Mouse (Mus musculus): ENCODE data around the gene Gprin1. TPM values are rescaled to one million over a fixed set of nuclear protein-coding genes. Genes with fewer than 3 reads are reported as not detected.
A peak's percentile ranks its signal among the peaks of the same experiment; 100 is the strongest.

Gprin1 gene
- total and polyA plus RNA-seq, 2 experiments from 2014 or later = 19.9 to 146 TPM

DNA sequence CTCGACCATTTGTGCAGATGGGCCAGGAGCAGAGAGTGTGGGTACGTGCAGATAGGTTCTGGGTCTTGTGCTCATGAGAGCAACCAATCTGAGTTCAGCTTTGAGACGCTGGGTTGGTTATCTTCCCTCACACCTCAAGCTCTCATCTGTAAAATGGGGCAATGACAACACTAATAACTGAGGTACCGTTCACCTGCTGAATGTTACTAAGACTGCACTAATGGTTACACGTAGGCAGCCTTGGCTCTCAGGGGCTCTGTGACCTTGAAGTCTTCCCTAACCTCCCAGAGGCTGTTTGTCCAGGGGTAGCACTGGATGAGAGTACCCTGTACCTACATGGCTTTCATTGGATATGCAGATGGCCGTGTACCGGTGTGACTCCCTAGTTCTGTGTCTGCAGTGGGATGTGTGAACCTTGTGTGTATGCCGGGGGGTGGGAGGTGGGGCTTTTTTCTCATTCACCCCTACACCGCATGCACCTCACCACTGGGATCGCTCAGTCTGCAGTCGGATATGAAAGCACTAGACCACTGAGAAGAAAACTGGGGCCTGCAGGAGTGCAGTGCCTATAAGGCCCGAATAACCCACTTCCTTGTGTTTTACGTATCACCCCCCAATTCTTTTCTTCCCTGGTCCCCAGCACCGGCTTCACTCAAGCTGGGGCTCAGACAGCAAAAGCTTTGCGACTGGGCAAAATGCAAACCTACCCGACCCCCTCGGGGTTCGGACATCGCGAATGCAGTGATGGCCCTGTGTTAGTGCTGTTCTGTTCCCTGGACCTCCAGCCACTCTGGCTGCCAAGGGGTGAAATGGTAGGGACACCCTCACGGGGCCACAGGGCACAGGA lies 56.7 kb downstream of the Gprin1 start:
- H3K36me3 ChIP-seq (ENCODE audit: insufficient read depth, low read length) = 0 out of 2 replicates have a peak, but pooled peaks cover 3% of the 10 kb centered on the region
- H3K9me3 ChIP-seq (ENCODE audit: low read length) = no peaks in the 10 kb centered on the region
- H3K9ac ChIP-seq (replicated peaks; ENCODE audit: low read length) = peak overlapping the region; percentile 84
- no peaks in the 10 kb centered on the region for H3K27me3 ChIP-seq (ENCODE audit: insufficient read depth, low read length)
- ATAC-seq (no peak; the same call in 1 of the 2 replicates), DNase-seq (ENCODE audit: low spot score) (peak; percentile 38)
- peak overlapping the region; percentile 95 for H3K27ac ChIP-seq
- TF ChIP-seq CTCF (IDR thresholded peaks at IDR 0.05; ENCODE audit: low read depth) = 0 out of 2 replicates have a peak, but pooled peaks have one; percentile 2
- H3K4me1 ChIP-seq (ENCODE audit: insufficient read depth, low read length) = peaks cover 24% of the 10 kb centered on the region
- WGBS = 13% methylated on average over 21 of the region's 21 CpGs
- peak overlapping the region; percentile 96 for H3K4me2 ChIP-seq (ENCODE audit: low read depth, low read length)
- H3K4me3 ChIP-seq (ENCODE audit: low read length) = peak overlapping the region; percentile 71

DNA sequence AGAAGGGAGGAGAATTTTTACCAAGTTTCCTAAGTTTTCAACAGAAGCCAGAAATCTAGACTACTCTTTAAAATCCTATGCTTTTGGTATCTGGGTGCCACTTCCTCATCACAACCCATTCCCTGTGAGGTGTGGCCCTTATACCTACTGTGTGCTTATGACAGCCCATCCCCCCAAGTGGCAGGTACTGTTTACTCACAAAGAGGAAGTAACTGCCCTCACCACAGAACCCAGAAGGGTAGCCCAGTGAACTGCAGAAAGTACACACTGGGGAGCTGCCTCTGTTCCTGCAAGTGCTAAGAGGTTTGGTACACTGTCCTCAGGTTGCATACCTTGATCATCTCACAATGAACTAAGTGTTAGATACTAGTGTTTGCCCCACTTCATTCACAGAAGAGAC lies 57.9 kb downstream of the Gprin1 start:
- no peak for ATAC-seq
- no peaks in the 10 kb centered on the region for H3K27me3 ChIP-seq (ENCODE audit: insufficient read depth, low read length)
- peaks cover 24% of the 10 kb centered on the region for H3K4me1 ChIP-seq (ENCODE audit: insufficient read depth, low read length)
- H3K27ac ChIP-seq = no peak overlapping the region
- peak overlapping the region; percentile 96 for H3K4me2 ChIP-seq (ENCODE audit: low read depth, low read length)
- TF ChIP-seq CTCF (IDR thresholded peaks at IDR 0.05; ENCODE audit: low read depth) = no peak
- 0 out of 2 replicates have a peak, but pooled peaks cover 3% of the 10 kb centered on the region for H3K36me3 ChIP-seq (ENCODE audit: insufficient read depth, low read length)
- H3K9me3 ChIP-seq (ENCODE audit: low read length) = no peaks in the 10 kb centered on the region
- no peak overlapping the region; the same call in 1 of the 2 replicates for H3K4me3 ChIP-seq (ENCODE audit: low read length)
- no peak overlapping the region; the same call in 1 of the 2 replicates for H3K9ac ChIP-seq (replicated peaks; ENCODE audit: low read length)
- no peak for DNase-seq (ENCODE audit: low spot score)

DNA sequence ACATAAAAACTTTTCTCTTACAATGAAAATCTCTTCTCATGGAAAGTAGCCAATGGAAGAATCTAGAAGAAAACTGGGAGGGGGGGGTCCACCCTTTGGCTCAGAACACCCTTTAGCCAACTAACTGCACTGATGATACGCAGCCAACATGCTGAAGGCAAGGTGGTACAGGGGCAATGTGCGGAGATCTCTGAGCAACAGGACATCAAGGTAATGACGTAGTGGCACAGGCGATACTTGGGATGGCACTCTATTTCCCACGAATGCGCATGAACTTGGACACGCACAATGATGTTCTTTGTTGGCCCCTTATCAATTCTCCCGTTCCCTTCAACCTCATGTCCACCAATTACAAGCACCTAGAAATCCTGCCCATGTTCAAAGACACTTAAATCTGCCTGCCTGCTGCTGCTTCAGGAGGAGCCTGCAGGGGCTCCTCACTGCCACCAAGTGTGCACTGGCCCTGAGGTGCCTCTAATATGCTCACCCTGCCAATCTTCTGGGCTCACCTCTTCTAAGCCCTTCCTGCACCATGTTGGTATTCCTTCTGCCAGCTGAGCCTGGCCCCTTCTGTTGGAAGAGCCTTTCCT lies 59.4 kb downstream of the Gprin1 start:
- no peaks in the 10 kb centered on the region for H3K9me3 ChIP-seq (ENCODE audit: low read length)
- no peak overlapping the region for H3K4me3 ChIP-seq (ENCODE audit: low read length)
- no peak overlapping the region for H3K4me2 ChIP-seq (ENCODE audit: low read depth, low read length)
- H3K4me1 ChIP-seq (ENCODE audit: insufficient read depth, low read length) = peaks cover 34% of the 10 kb centered on the region
- no peak overlapping the region for H3K27ac ChIP-seq
- no peaks in the 10 kb centered on the region for H3K27me3 ChIP-seq (ENCODE audit: insufficient read depth, low read length)
- ATAC-seq = no peak
- H3K36me3 ChIP-seq (ENCODE audit: insufficient read depth, low read length) = 0 out of 2 replicates have a peak, but pooled peaks cover 3% of the 10 kb centered on the region
- no peak for TF ChIP-seq CTCF (IDR thresholded peaks at IDR 0.05; ENCODE audit: low read depth)
- 89% methylated on average over 8 of the region's 8 CpGs for WGBS
- DNase-seq (ENCODE audit: low spot score) = no peak
- H3K9ac ChIP-seq (replicated peaks; ENCODE audit: low read length) = no peak overlapping the region

DNA sequence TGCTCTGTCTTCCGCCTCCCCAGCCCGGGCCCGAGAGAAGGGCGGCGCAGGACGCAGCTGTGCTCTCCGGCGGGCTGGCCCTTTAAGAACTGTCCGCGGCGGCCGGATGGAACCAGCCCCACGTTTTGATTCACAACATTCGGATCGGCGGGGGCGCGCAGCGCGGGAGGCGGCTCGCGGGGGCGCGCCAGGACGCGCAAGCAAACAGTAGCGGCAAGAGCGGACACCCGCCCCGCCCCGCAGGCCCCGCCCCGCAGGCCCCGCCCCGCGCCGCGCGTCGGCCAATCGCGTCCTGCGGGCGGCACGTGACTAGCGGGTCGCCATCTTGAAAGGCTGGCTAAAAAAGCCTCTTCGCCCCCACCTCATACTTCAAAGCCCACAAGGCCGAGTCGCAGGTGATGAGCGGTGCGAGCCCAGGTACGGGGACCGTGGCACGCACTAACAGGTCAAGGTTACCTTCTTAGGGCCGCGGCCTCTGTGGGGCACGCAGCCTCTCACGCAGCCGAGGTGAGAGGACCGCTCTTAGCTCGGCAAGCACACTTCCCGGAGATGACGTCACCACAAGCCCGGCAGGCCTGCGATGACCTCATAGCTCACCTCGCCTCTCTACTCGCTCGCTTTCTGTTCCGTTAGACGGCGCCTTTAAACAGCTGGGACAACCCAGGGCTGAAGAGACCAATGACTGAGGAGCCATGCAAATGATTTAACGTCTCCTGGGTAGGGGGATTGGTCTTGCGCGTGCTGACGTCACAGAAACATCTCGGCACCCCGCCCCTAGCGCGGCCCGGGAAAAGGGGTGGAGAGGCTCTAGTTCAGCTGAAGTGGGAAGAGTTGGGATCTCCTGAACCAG lies 61.9 kb downstream of the Gprin1 start:
- DNase-seq (ENCODE audit: low spot score) = peak; percentile 98
- WGBS = 2% methylated on average over 79 of the region's 82 CpGs

DNA sequence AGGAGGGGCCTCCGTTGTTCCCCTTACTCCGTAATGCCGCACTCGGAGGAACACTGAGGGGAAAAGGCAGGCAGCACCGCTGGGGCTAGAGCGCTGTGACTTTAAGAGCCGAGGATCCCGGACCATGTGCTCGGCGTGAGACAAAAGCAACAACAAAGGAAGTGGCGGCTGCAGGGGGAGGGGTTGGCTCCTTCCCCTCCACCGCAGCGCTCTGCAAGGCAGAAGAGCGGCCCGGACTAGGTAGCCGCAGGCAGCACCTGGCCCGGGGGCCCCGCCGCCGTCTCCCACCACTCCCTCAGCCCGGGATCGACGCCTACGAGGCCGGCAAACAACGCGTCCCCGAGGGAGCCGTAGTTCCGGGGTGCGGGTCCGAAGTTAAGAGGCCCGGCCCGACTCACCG lies 62.6 kb downstream of the Gprin1 start:
- DNase-seq (ENCODE audit: low spot score) (peak; percentile 87), ATAC-seq (peak; percentile 60)
- Histone ChIP-seq H3K9me3 (ENCODE audit: low read length) (no peaks in the 10 kb centered on the region), H3K27ac (peak overlapping the region; percentile 99), H3K36me3 (ENCODE audit: insufficient read depth, low read length) (peaks cover 24% of the 10 kb centered on the region), H3K4me2 (ENCODE audit: low read depth, low read length) (peak overlapping the region; percentile 69), H3K4me1 (ENCODE audit: insufficient read depth, low read length) (peaks cover 27% of the 10 kb centered on the region), H3K9ac (replicated peaks; ENCODE audit: low read length) (peak overlapping the region; percentile 97), H3K4me3 (ENCODE audit: low read length) (peak overlapping the region; percentile 99), H3K27me3 (ENCODE audit: insufficient read depth, low read length) (no peaks in the 10 kb centered on the region)
- no peak for TF ChIP-seq CTCF (IDR thresholded peaks at IDR 0.05; ENCODE audit: low read depth)
- WGBS = under 1% methylated on average over 35 of the region's 35 CpGs

More for the DNA sequence above, 61.9 kb downstream of the Gprin1 start:
- H3K4me1 ChIP-seq (ENCODE audit: insufficient read depth, low read length) = peaks cover 34% of the 10 kb centered on the region
- peak overlapping the region; percentile 69 for H3K4me2 ChIP-seq (ENCODE audit: low read depth, low read length)
- H3K4me3 ChIP-seq (ENCODE audit: low read length) = peak overlapping the region; percentile 99
- peaks cover 17% of the 10 kb centered on the region for H3K36me3 ChIP-seq (ENCODE audit: insufficient read depth, low read length)
- no peaks in the 10 kb centered on the region for H3K27me3 ChIP-seq (ENCODE audit: insufficient read depth, low read length)
- ATAC-seq = peak; percentile 91
- H3K9ac ChIP-seq (replicated peaks; ENCODE audit: low read length) = peak overlapping the region; percentile 97
- no peaks in the 10 kb centered on the region for H3K9me3 ChIP-seq (ENCODE audit: low read length)
- no peak for TF ChIP-seq CTCF (IDR thresholded peaks at IDR 0.05; ENCODE audit: low read depth)
- peak overlapping the region; percentile 99 for H3K27ac ChIP-seq

Other genes starting within 250 kb of the Gprin1 start
- 17.1 and 18.3 TPM in 2 replicates for gene Simc1, start 246.1 kb downstream of the Gprin1 start, total RNA-seq (2014; rRNA removed)
- 9.3 and 9.5 TPM in 2 replicates for gene Simc1, start 246.1 kb downstream of the Gprin1 start, polyA plus RNA-seq (2015; fragmentation: Nextera tagmentation; extraction: Ambion mirVana)
- 248 and 278 TPM in 2 replicates for gene 4833439L19Rik, start 184.4 kb downstream of the Gprin1 start, total RNA-seq (2014; rRNA removed)
- 221 and 231 TPM in 2 replicates for gene 4833439L19Rik, start 184.4 kb downstream of the Gprin1 start, polyA plus RNA-seq (2015; fragmentation: Nextera tagmentation; extraction: Ambion mirVana)
- 159 and 240 TPM in 2 replicates for gene Arl10, start 174.9 kb downstream of the Gprin1 start, total RNA-seq (2014; rRNA removed)
- 66.3 and 69.7 TPM in 2 replicates for gene Arl10, start 174.9 kb downstream of the Gprin1 start, polyA plus RNA-seq (2015; fragmentation: Nextera tagmentation; extraction: Ambion mirVana)
- gene Nop16, start 159.8 kb downstream of the Gprin1 start, total RNA-seq (2014; rRNA removed) = 19.7 and 24.5 TPM in 2 replicates
- gene Nop16, start 159.8 kb downstream of the Gprin1 start, polyA plus RNA-seq (2015; fragmentation: Nextera tagmentation; extraction: Ambion mirVana) = 49.9 and 53.0 TPM in 2 replicates
- gene Higd2a, start 159.7 kb downstream of the Gprin1 start, total RNA-seq (2014; rRNA removed) = 177 and 187 TPM in 2 replicates
- gene Higd2a, start 159.7 kb downstream of the Gprin1 start, polyA plus RNA-seq (2015; fragmentation: Nextera tagmentation; extraction: Ambion mirVana) = 355 and 362 TPM in 2 replicates
- 184 and 189 TPM in 2 replicates for gene Cltb, start 138.5 kb downstream of the Gprin1 start, total RNA-seq (2014; rRNA removed)
- gene Cltb, start 138.5 kb downstream of the Gprin1 start, polyA plus RNA-seq (2015; fragmentation: Nextera tagmentation; extraction: Ambion mirVana) = 312 and 318 TPM in 2 replicates
- gene Faf2, start 128.1 kb downstream of the Gprin1 start, total RNA-seq (2014; rRNA removed) = 39.5 and 41.9 TPM in 2 replicates
- 64.0 and 65.0 TPM in 2 replicates for gene Faf2, start 128.1 kb downstream of the Gprin1 start, polyA plus RNA-seq (2015; fragmentation: Nextera tagmentation; extraction: Ambion mirVana)
- gene Rnf44, start 56.0 kb downstream of the Gprin1 start, total RNA-seq (2014; rRNA removed) = 73.1 and 74.8 TPM in 2 replicates
- gene Rnf44, start 56.0 kb downstream of the Gprin1 start, polyA plus RNA-seq (2015; fragmentation: Nextera tagmentation; extraction: Ambion mirVana) = 48.8 and 60.1 TPM in 2 replicates
- gene Cdhr2, start 48.4 kb downstream of the Gprin1 start, total RNA-seq (2014; rRNA removed) = 0.22 and 0.37 TPM in 2 replicates
- gene Cdhr2, start 48.4 kb downstream of the Gprin1 start, polyA plus RNA-seq (2015; fragmentation: Nextera tagmentation; extraction: Ambion mirVana) = 0.35 and 0.41 TPM in 2 replicates
- 96.8 and 111 TPM in 2 replicates for gene Sncb, start 16.7 kb upstream of the Gprin1 start, total RNA-seq (2014; rRNA removed)
- gene Sncb, start 16.7 kb upstream of the Gprin1 start, polyA plus RNA-seq (2015; fragmentation: Nextera tagmentation; extraction: Ambion mirVana) = 202 and 222 TPM in 2 replicates
- gene Eif4e1b, start 34.1 kb upstream of the Gprin1 start, total RNA-seq (2014; rRNA removed) = not detected in 2 replicates
- not detected in 2 replicates for gene Eif4e1b, start 34.1 kb upstream of the Gprin1 start, polyA plus RNA-seq (2015; fragmentation: Nextera tagmentation; extraction: Ambion mirVana)
- gene Tspan17, start 39.5 kb upstream of the Gprin1 start, total RNA-seq (2014; rRNA removed) = 53.2 and 60.5 TPM in 2 replicates
- 143 and 153 TPM in 2 replicates for gene Tspan17, start 39.5 kb upstream of the Gprin1 start, polyA plus RNA-seq (2015; fragmentation: Nextera tagmentation; extraction: Ambion mirVana)
- gene Unc5a, start 199.5 kb upstream of the Gprin1 start, total RNA-seq (2014; rRNA removed) = 49.9 and 53.0 TPM in 2 replicates
- gene Unc5a, start 199.5 kb upstream of the Gprin1 start, polyA plus RNA-seq (2015; fragmentation: Nextera tagmentation; extraction: Ambion mirVana) = 10.5 and 11.7 TPM in 2 replicates